Mouse (Mus musculus) ES-E14 (cell line): Measurements from ENCODE around the gene Rap1gap.

Experiments
- CHD2 ChIP-seq: IDR thresholded peaks from 2 replicates; pipeline ENCODE4 v1.6.1; 2014; ENCODE audit warnings: mild to moderate bottlenecking, low read depth, low read length, inconsistent platforms
- ZNF384 ChIP-seq: IDR thresholded peaks from 2 replicates; pipeline ENCODE4 v1.6.1; 2012; ENCODE audit warnings: low read depth, low read length, inconsistent platforms

DNA sequence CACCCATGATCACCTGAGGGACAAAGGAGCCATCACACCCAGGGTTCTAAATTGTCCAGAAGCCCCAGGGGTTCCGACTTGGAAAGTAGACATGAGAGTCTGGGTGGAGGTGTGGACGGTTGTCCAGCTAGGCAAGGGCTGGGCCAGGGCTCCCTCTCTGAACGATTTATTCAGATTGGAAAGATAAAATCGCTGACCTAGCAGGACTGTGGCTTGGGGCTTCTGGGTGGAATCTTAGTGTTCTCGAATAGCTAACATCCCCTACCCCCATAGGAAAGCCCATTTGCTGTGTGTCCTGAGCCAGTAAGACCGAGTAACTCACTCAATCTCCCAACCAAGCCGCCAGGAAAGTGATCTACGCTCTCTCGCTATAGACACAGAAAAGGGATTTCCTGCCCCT lies 85.2 kb downstream of the Rap1gap start:
- TF ChIP-seq ZNF384 (no peak), CHD2 (no peak)
